20 mouse cellular contexts compared by ENCODE assay signal in genomic region chr8:86599299-86599698, GRCm38 (mm10). TPM values are rescaled to one million over a fixed set of nuclear protein-coding genes. Genes with fewer than 3 reads are reported as not detected.
"Had no signal": no experiment of that assay in that cellular context is flagged by ENCODE, and none has a peak within 500 bp of the region (broad histone marks: within the 10 kb centered on the region; RNA-seq: fewer than 3 reads in every experiment).

No protein-coding gene starts in this region.

- H3K4me3 ChIP-seq: midbrain, embryonic 10.5 days; midbrain, embryonic 12.5 days; myocyte; neural tube, embryonic 13.5 days; neural tube, embryonic 15.5 days had no signal

- H3K9me3 ChIP-seq: midbrain, embryonic 10.5 days; midbrain, embryonic 12.5 days; neural tube, embryonic 13.5 days; neural tube, embryonic 15.5 days had no signal

- H3K9ac ChIP-seq: lung, embryonic 14.5 days; midbrain, embryonic 12.5 days; neural tube, embryonic 13.5 days; neural tube, embryonic 15.5 days had no signal

- H3K27ac ChIP-seq: midbrain, embryonic 10.5 days; midbrain, embryonic 12.5 days; neural tube, embryonic 13.5 days; neural tube, embryonic 15.5 days had no signal

- H3K27me3 ChIP-seq: midbrain, embryonic 12.5 days; neural tube, embryonic 13.5 days; neural tube, embryonic 15.5 days had no signal

- DNase-seq: lung, adult 18-20 months; lung, embryonic 14.5 days; lung, postnatal 4 days; midbrain, embryonic 14.5 days; retina, postnatal 1 day; right cerebral cortex, adult 18-20 months; right cerebral cortex, postnatal 25 days; right cerebral cortex, postnatal 4 days; spleen, adult 18-20 months; thymus, adult 18-20 months; thymus, postnatal 14 days; thymus, postnatal 36 days had no signal

- H3K4me1 ChIP-seq: midbrain, embryonic 10.5 days; midbrain, embryonic 12.5 days; neural tube, embryonic 13.5 days; neural tube, embryonic 15.5 days had no signal

- H3K36me3 ChIP-seq: midbrain, embryonic 10.5 days; midbrain, embryonic 12.5 days; neural tube, embryonic 13.5 days; neural tube, embryonic 15.5 days had no signal

- H3K4me2 ChIP-seq: lung, embryonic 14.5 days; midbrain, embryonic 12.5 days; neural tube, embryonic 13.5 days; neural tube, embryonic 15.5 days had no signal

- ATAC-seq: midbrain, embryonic 16.5 days had no signal

RNA-seq across cellular contexts. Expression of gene Abcc12, which starts 18.8 kb away (rescaled TPM):
- total RNA-seq: megakaryocyte-erythroid progenitor cell, adult 5-6 weeks had no signal
- polyA plus RNA-seq: liver, embryonic 16.5 days; lung, embryonic 14.5 days; midbrain, embryonic 10.5 days; myocyte had no signal
